Mouse (Mus musculus) cerebellum, adult 2 months (tissue): ENCODE measurements at regions not wholly inside any gene's neighbourhood (a gene's known extent, or its start where the extent isn't known, plus 50 kb on each side); places are given as distances from the start of the nearest gene placed in this dataset.

Experiments used
- CTCF ChIP-seq: fragments of 200-500 bp; IDR thresholded peaks from 2 replicates; pipeline ENCODE4 v1.5.1; 2011; ENCODE audit warnings: low read depth, mild to moderate bottlenecking, control low read depth, low read length, moderate library complexity, borderline replicate concordance; ENCODE audit not compliant: insufficient read depth
- POLR2A ChIP-seq: fragments of 200-500 bp; IDR thresholded peaks from 2 replicates; pipeline ENCODE4 v1.6.1; 2011; ENCODE audit warnings: low read length, control low read depth, borderline replicate concordance; ENCODE audit not compliant: insufficient read depth

- TF ChIP-seq POLR2A (no peak), CTCF (no peak)
These were observed 281.9 kb upstream of the Mmadhc start for GRCm38 (mm10) chr2:50578278-50579043.
